Mouse (Mus musculus) thymus, adult 2 months (tissue): ENCODE results near the gene Stpg4. TPM values are rescaled to one million over a fixed set of nuclear protein-coding genes. Genes with fewer than 3 reads are reported as not detected.

ENCODE experiments used
- DNase-seq: peaks from one replicate; pipeline ENCODE4 v3.0.0; 2021
- H3K27ac ChIP-seq: fragments of 200-500 bp; 2 replicates; pipeline ENCODE4 v1.5.1; 2012; ENCODE audit warnings: low read length, control low read depth; ENCODE audit not compliant: control insufficient read depth, insufficient read depth
- H3K27me3 ChIP-seq: fragments of 200-500 bp; 2 replicates; pipeline ENCODE4 v1.6.1; 2012; ENCODE audit warnings: mild to moderate bottlenecking, low read length, moderate library complexity, mixed read lengths; ENCODE audit not compliant: control insufficient read depth, insufficient read depth
- H3K36me3 ChIP-seq: fragments of 200-500 bp; 2 replicates; pipeline ENCODE4 v1.6.1; 2012; ENCODE audit warnings: mild to moderate bottlenecking, low read length, moderate library complexity; ENCODE audit not compliant: control insufficient read depth, insufficient read depth
- H3K4me1 ChIP-seq: fragments of 200-500 bp; replicated peaks from 2 replicates; pipeline ENCODE4 v1.6.1; 2012; ENCODE audit warnings: low read length; ENCODE audit not compliant: control insufficient read depth, insufficient read depth
- H3K4me3 ChIP-seq: fragments of 200-500 bp; 2 replicates; pipeline ENCODE4 v1.5.1; 2012; ENCODE audit warnings: mild to moderate bottlenecking, low read length, control low read depth, moderate library complexity; ENCODE audit not compliant: control insufficient read depth, insufficient read depth
- CTCF ChIP-seq: fragments of 200-500 bp; IDR thresholded peaks from 2 replicates; pipeline ENCODE4 v1.5.1; 2012; ENCODE audit warnings: mild to moderate bottlenecking, control low read depth, low read length, moderate library complexity, borderline replicate concordance; ENCODE audit not compliant: control insufficient read depth, poor library complexity, insufficient read depth; ENCODE audit errors: extremely low read depth
- POLR2A ChIP-seq: fragments of 200-500 bp; IDR thresholded peaks from 2 replicates; pipeline ENCODE4 v1.6.1; 2012; ENCODE audit warnings: mild to moderate bottlenecking, low read length, control low read depth, moderate library complexity; ENCODE audit not compliant: control insufficient read depth, poor library complexity, insufficient read depth; ENCODE audit errors: extremely low read depth
- WGBS: fragments of 180-500 bp; shearing (Covaris S2); methylation state at CpG from one replicate; pipeline ENCODE4 v1.1.7; 2018; 5-methylcytosine and 5-hydroxymethylcytosine counted together
- polyA plus RNA-seq: library from polyadenylated mRNA; depleted of rRNA; stranded (reverse); fragments of >200 nt; gene quantifications from 2 replicates; pipeline ENCODE4 v1.2.3, GENCODE M21; 2012

The Stpg4 gene
- polyA plus RNA-seq, 1 experiment: 0.24 TPM

- Histone ChIP-seq H3K27me3 (no peaks in the 10 kb centered on the region), H3K4me1 (peaks cover 12% of the 10 kb centered on the region), H3K27ac (no peak overlapping the region), H3K36me3 (no peaks in the 10 kb centered on the region), H3K4me3 (no peak overlapping the region)
- no peak for DNase-seq
- TF ChIP-seq CTCF (no peak), POLR2A (no peak)
- 97% methylated on average over 8 of the region's 8 CpGs for WGBS
Observed at GRCm38 (mm10) chr17:87470797-87471196, 43.3 kb upstream of the Stpg4 start.

GRCm38 (mm10) chr17:87470282-87470681, 42.7 kb upstream of the Stpg4 start:
- no peak overlapping the region for H3K4me3 ChIP-seq
- DNase-seq: no peak
- H3K4me1 ChIP-seq: peaks cover 12% of the 10 kb centered on the region
- no peaks in the 10 kb centered on the region for H3K27me3 ChIP-seq
- no peak for TF ChIP-seq CTCF
- TF ChIP-seq POLR2A: no peak
- WGBS: 88% methylated on average over 8 of the region's 8 CpGs
- no peak overlapping the region for H3K27ac ChIP-seq
- no peaks in the 10 kb centered on the region for H3K36me3 ChIP-seq

GRCm38 (mm10) chr17:87469428-87469827, 41.9 kb upstream of the Stpg4 start:
- no peaks in the 10 kb centered on the region for H3K27me3 ChIP-seq
- no peak for TF ChIP-seq POLR2A
- TF ChIP-seq CTCF: no peak
- 88% methylated on average over 8 of the region's 8 CpGs for WGBS

GRCm38 (mm10) chr17:87468616-87469015, 41.1 kb upstream of the Stpg4 start:
- DNase-seq: no peak
- Histone ChIP-seq H3K4me1 (peaks cover 4% of the 10 kb centered on the region; the same call in 1 of the 2 replicates), H3K4me3 (no peak overlapping the region), H3K27me3 (no peaks in the 10 kb centered on the region), H3K27ac (no peak overlapping the region), H3K36me3 (no peaks in the 10 kb centered on the region)
- WGBS: 90% methylated on average over 5 of the region's 5 CpGs
- TF ChIP-seq CTCF: no peak

More at GRCm38 (mm10) chr17:87469428-87469827, 41.9 kb upstream of the Stpg4 start:
- H3K27ac ChIP-seq: no peak overlapping the region
- H3K4me3 ChIP-seq: no peak overlapping the region
- peaks cover 12% of the 10 kb centered on the region for H3K4me1 ChIP-seq
- H3K36me3 ChIP-seq: no peaks in the 10 kb centered on the region
- no peak for DNase-seq

- Histone ChIP-seq H3K36me3 (no peaks in the 10 kb centered on the region), H3K27ac (no peak overlapping the region), H3K4me1 (peaks cover 26% of the 10 kb centered on the region), H3K4me3 (no peak overlapping the region), H3K27me3 (no peaks in the 10 kb centered on the region)
- DNase-seq: no peak
- WGBS: 50% methylated on average over 3 of the region's 3 CpGs
- no peak for TF ChIP-seq CTCF
- no peak for TF ChIP-seq POLR2A
Observed at GRCm38 (mm10) chr17:87461499-87461896, 34.0 kb upstream of the Stpg4 start.

- Histone ChIP-seq H3K27ac (no peak overlapping the region), H3K4me1 (peaks cover 26% of the 10 kb centered on the region), H3K4me3 (no peak overlapping the region), H3K27me3 (no peaks in the 10 kb centered on the region), H3K36me3 (no peaks in the 10 kb centered on the region)
- TF ChIP-seq CTCF (no peak), POLR2A (no peak)
- no peak for DNase-seq
- WGBS: 59% methylated on average over 17 of the region's 17 CpGs
Observed at GRCm38 (mm10) chr17:87460669-87461498, 33.3 kb upstream of the Stpg4 start.

GRCm38 (mm10) chr17:87459750-87460668, 32.5 kb upstream of the Stpg4 start:
- no peak for DNase-seq
- no peaks in the 10 kb centered on the region for H3K27me3 ChIP-seq
- H3K36me3 ChIP-seq: no peaks in the 10 kb centered on the region
- no peak overlapping the region for H3K4me3 ChIP-seq
- TF ChIP-seq POLR2A (no peak), CTCF (no peak)
- H3K27ac ChIP-seq: no peak overlapping the region
- WGBS: 17% methylated on average over 14 of the region's 14 CpGs
- peaks cover 26% of the 10 kb centered on the region for H3K4me1 ChIP-seq
